In the genomic region with DNA sequence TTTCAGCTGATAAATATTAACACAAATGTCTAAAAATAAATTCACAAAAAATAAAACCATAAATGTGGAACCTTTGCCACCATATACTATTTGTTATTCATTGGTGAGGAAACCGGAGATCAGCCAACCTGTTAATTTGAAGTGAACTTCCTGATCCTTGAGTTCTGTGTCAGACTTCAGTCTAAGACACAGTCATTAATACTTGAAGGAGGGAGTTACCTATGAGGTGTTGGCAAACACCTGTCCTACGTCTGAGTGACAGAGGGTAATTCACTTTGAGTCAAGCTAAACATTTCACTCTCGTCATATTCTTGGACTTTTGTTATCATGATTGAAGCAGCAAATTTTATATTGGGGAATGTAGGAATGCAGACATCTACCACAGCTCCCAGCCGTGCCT, we compare ENCODE assay signal across 22 mouse cellular contexts.
DNase-seq lines count a peak whose midpoint lies in the region; ATAC-seq and TF ChIP-seq lines count a peak whose summit lies in the region.
"Had no signal": no experiment of that assay in that cellular context is flagged by ENCODE, and none has a peak within 500 bp of the region (broad histone marks: within the 10 kb centered on the region; RNA-seq: fewer than 3 reads in every experiment).

No protein-coding gene starts in this region.

- no peak overlapping the region for H3K4me3 ChIP-seq in intestine, embryonic 15.5 days (replicated peaks)
- no peak overlapping the region for H3K4me3 ChIP-seq in intestine, embryonic 16.5 days (ENCODE audit: low read length)
- no peak overlapping the region for H3K4me3 ChIP-seq in stomach, postnatal 0 days (ENCODE audit: low read depth, low read length)
- H3K4me3 ChIP-seq: embryonic facial prominence, embryonic 13.5 days; embryonic facial prominence, embryonic 15.5 days; erythroblast, embryonic 14.5 days; forebrain, embryonic 10.5 days; forebrain, embryonic 12.5 days had no signal

- TF ChIP-seq EP300 in stomach, postnatal 0 days (optimal IDR thresholded peaks at IDR 0.05): no peak

- no peak for DNase-seq in stomach, postnatal 0 days (ENCODE audit: low spot score)
- DNase-seq in heart, postnatal 10 days: no peak
- DNase-seq in ovary, adult 18-20 months (ENCODE audit: low spot score): no peak
- DNase-seq: adrenal gland, adult 2 months; adrenal gland, postnatal 10 days; adrenal gland, postnatal 25 days; cerebellum, adult 11 months; cerebellum, adult 18-20 months; cerebellum, adult 8-10 months; cerebellum, adult 9-11 months; cerebellum, postnatal 14 days; cerebellum, postnatal 36 days; embryo, embryonic 11 days had no signal

- no peaks in the 10 kb centered on the region for H3K9me3 ChIP-seq in intestine, embryonic 15.5 days
- H3K9me3 ChIP-seq in intestine, embryonic 16.5 days (ENCODE audit: control insufficient read depth, low read length): no peaks in the 10 kb centered on the region
- no peaks in the 10 kb centered on the region for H3K9me3 ChIP-seq in stomach, postnatal 0 days (ENCODE audit: control insufficient read depth, low read length)
- H3K9me3 ChIP-seq: embryonic facial prominence, embryonic 15.5 days had no signal

- ATAC-seq in intestine, embryonic 15.5 days: peak; percentile 71; the same call in 1 of the 2 replicates
- peak; percentile 75 for ATAC-seq in intestine, embryonic 16.5 days
- ATAC-seq in stomach, postnatal 0 days (ENCODE audit: low FRiP score, low TSS enrichment): peak; percentile 69
- ATAC-seq: forebrain, embryonic 14.5 days; forebrain, embryonic 16.5 days had no signal

- no peak overlapping the region for H3K9ac ChIP-seq in intestine, embryonic 15.5 days
- no peak overlapping the region for H3K9ac ChIP-seq in intestine, embryonic 16.5 days (ENCODE audit: low read depth, low read length)
- H3K9ac ChIP-seq in stomach, postnatal 0 days (ENCODE audit: low read length): no peak overlapping the region
- H3K9ac ChIP-seq: embryonic facial prominence, embryonic 13.5 days; embryonic facial prominence, embryonic 15.5 days; forebrain, embryonic 12.5 days had no signal

- intact Hi-C loops in heart, postnatal 10 days (cut with DNase I): no loop called here

- no peaks in the 10 kb centered on the region for H3K4me1 ChIP-seq in intestine, embryonic 15.5 days (replicated peaks)
- H3K4me1 ChIP-seq in intestine, embryonic 16.5 days (ENCODE audit: control insufficient read depth, insufficient read depth, low read length): peaks cover 4% of the 10 kb centered on the region; the same call in 1 of the 2 replicates
- no peaks in the 10 kb centered on the region for H3K4me1 ChIP-seq in stomach, postnatal 0 days (replicated peaks; ENCODE audit: control insufficient read depth, insufficient read depth)
- H3K4me1 ChIP-seq: embryonic facial prominence, embryonic 13.5 days; embryonic facial prominence, embryonic 15.5 days; forebrain, embryonic 10.5 days; forebrain, embryonic 12.5 days had no signal

- H3K27ac ChIP-seq in intestine, embryonic 15.5 days: no peak overlapping the region
- H3K27ac ChIP-seq in intestine, embryonic 16.5 days (ENCODE audit: low read length): no peak overlapping the region
- H3K27ac ChIP-seq in stomach, postnatal 0 days (replicated peaks): no peak overlapping the region
- H3K27ac ChIP-seq: embryonic facial prominence, embryonic 13.5 days; embryonic facial prominence, embryonic 15.5 days; forebrain, embryonic 10.5 days; forebrain, embryonic 12.5 days had no signal

- no peak for TF ChIP-seq CTCF in stomach, postnatal 0 days (IDR thresholded peaks at IDR 0.05; ENCODE audit: low read depth)

- H3K36me3 ChIP-seq in intestine, embryonic 15.5 days: no peaks in the 10 kb centered on the region
- H3K36me3 ChIP-seq in intestine, embryonic 16.5 days (ENCODE audit: control insufficient read depth, insufficient read depth, low read length): no peaks in the 10 kb centered on the region
- no peaks in the 10 kb centered on the region for H3K36me3 ChIP-seq in stomach, postnatal 0 days (ENCODE audit: control insufficient read depth, insufficient read depth, low read length)
- H3K36me3 ChIP-seq: embryonic facial prominence, embryonic 13.5 days; embryonic facial prominence, embryonic 15.5 days; forebrain, embryonic 10.5 days; forebrain, embryonic 12.5 days had no signal

- H3K4me2 ChIP-seq in intestine, embryonic 15.5 days (replicated peaks): no peak overlapping the region
- H3K4me2 ChIP-seq in intestine, embryonic 16.5 days (ENCODE audit: low read depth, low read length): no peak overlapping the region
- H3K4me2 ChIP-seq in stomach, postnatal 0 days (replicated peaks; ENCODE audit: low read depth): no peak overlapping the region
- H3K4me2 ChIP-seq: embryonic facial prominence, embryonic 13.5 days; embryonic facial prominence, embryonic 15.5 days; forebrain, embryonic 12.5 days had no signal

- no peaks in the 10 kb centered on the region for H3K27me3 ChIP-seq in intestine, embryonic 15.5 days (replicated peaks)
- no peaks in the 10 kb centered on the region for H3K27me3 ChIP-seq in intestine, embryonic 16.5 days (replicated peaks; ENCODE audit: control insufficient read depth, insufficient read depth, low read length)
- no peaks in the 10 kb centered on the region for H3K27me3 ChIP-seq in stomach, postnatal 0 days (ENCODE audit: control insufficient read depth, insufficient read depth, low read length)
- H3K27me3 ChIP-seq: embryonic facial prominence, embryonic 13.5 days; embryonic facial prominence, embryonic 15.5 days; forebrain, embryonic 12.5 days had no signal

- WGBS in intestine, embryonic 15.5 days: 59% methylated on average over 4 of the region's 4 CpGs
- 50% methylated on average over 4 of the region's 4 CpGs for WGBS in intestine, embryonic 16.5 days
- WGBS in stomach, postnatal 0 days: 47% methylated on average over 4 of the region's 4 CpGs
